Mouse (Mus musculus): Measurements from ENCODE around the gene Cmtm5. TPM values are rescaled to one million over a fixed set of nuclear protein-coding genes. Genes with fewer than 3 reads are reported as not detected.

The Cmtm5 gene
- not detected for polyA plus RNA-seq (2017; shearing (Covaris generic))

GRCm38 (mm10) chr14:54935904-54936830, at the start of gene Cmtm5:
Gene Cmtm5 (plus strand): TSS chr14:54936261.

DNA sequence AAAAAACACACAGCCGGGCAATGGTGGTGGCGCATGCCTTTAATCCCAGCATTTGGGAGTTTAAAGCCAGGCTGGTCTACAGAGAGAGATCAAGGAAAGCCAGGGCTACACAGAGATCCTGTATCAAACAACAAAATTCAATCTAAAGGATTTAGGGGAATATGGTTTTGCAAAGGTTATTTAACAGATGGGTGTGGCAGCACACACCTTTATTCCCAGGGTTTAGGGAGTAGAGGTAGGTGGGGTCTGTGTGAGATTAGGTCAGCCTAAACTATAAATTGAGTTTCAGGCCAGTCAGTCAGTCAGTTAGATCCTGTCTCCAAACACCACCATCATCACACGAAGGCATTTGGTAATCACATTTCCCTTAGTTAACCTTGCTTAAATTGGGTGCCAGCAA, 43.9 kb upstream of the Cmtm5 start, which contains the start of gene Pabpn1:
Gene Pabpn1 (plus strand): TSS at position 301 of the 400 bp plus-strand sequence.

GRCm38 (mm10) chr14:54912886-54913285, 23.2 kb upstream of the Cmtm5 start, which contains the start of gene Slc22a17:
Gene Slc22a17 (minus strand): TSS chr14:54913132.

GRCm38 (mm10) chr14:54925349-54926342, 10.4 kb upstream of the Cmtm5 start, which contains the start of gene Efs:
Gene Efs (minus strand): TSS chr14:54926126.

DNA sequence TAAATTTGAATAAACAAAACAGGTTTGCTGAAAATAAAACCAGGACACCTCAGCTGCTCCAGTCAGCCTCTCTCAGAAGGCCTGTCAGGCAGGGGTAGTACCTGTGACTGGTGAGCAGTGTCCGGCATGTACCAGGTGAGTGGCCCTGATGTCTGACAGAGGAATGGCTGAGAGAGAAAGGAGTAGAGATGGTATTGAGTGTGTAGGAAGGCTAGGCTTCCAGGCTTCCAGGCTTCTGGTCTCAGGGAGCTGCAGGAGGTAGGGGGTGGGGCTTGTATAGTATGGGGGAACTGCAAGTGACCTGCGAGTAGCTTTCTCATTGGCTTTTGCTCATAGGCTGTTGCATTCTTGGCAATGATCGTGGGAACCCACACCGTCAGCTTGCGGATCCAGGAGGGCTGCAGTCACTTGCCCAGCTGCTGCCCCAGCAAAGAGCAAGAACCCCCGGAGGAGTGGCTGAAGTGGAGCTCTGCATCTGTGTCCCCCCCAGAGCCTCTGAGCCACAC, 3.4 kb upstream of the Cmtm5 start, which contains the start of gene Il25:
Gene Il25 (plus strand): TSS at position 51 of the 506 bp plus-strand sequence.

GRCm38 (mm10) chr14:54966320-54966977, 30.4 kb downstream of the Cmtm5 start, which contains the start of gene Myh6:
Gene Myh6 (minus strand): TSS chr14:54966927.

GRCm38 (mm10) chr14:54976633-54977032, 40.6 kb downstream of the Cmtm5 start, which contains the start of gene Gm17428:
Gene Gm17428 (plus strand): TSS chr14:54976933.

Other genes with a start within 250 kb of the Cmtm5 start
- gene Acin1, start 249.3 kb upstream of the Cmtm5 start, polyA plus RNA-seq (2017; shearing (Covaris generic)) = 116 TPM
- not detected for gene Gm29776, start 237.4 kb upstream of the Cmtm5 start, polyA plus RNA-seq (2017; shearing (Covaris generic))
- not detected for gene Cebpe, start 224.1 kb upstream of the Cmtm5 start, polyA plus RNA-seq (2017; shearing (Covaris generic))
- gene Slc7a8, start 154.3 kb upstream of the Cmtm5 start, polyA plus RNA-seq (2017; shearing (Covaris generic)) = 0.37 TPM
- gene Rnf212b, start 122.1 kb upstream of the Cmtm5 start, polyA plus RNA-seq (2017; shearing (Covaris generic)) = not detected
- gene Homez, start 65.3 kb upstream of the Cmtm5 start, polyA plus RNA-seq (2017; shearing (Covaris generic)) = 10.3 TPM
- 0.54 TPM for gene Ppp1r3e, start 58.7 kb upstream of the Cmtm5 start, polyA plus RNA-seq (2017; shearing (Covaris generic))
- gene Bcl2l2, start 52.9 kb upstream of the Cmtm5 start, polyA plus RNA-seq (2017; shearing (Covaris generic)) = 0.95 TPM
- gene Gm20521, start 52.8 kb upstream of the Cmtm5 start, polyA plus RNA-seq (2017; shearing (Covaris generic)) = not detected
- 26.4 TPM for gene Pabpn1, start 43.8 kb upstream of the Cmtm5 start, polyA plus RNA-seq (2017; shearing (Covaris generic))
- 1.0 TPM for gene Slc22a17, start 23.1 kb upstream of the Cmtm5 start, polyA plus RNA-seq (2017; shearing (Covaris generic))
- gene Efs, start 10.1 kb upstream of the Cmtm5 start, polyA plus RNA-seq (2017; shearing (Covaris generic)) = not detected
- not detected for gene Il25, start 3.6 kb upstream of the Cmtm5 start, polyA plus RNA-seq (2017; shearing (Covaris generic))
- not detected for gene Myh6, start 30.7 kb downstream of the Cmtm5 start, polyA plus RNA-seq (2017; shearing (Covaris generic))
- not detected for gene Gm17428, start 40.7 kb downstream of the Cmtm5 start, polyA plus RNA-seq (2017; shearing (Covaris generic))
- gene Myh7, start 58.4 kb downstream of the Cmtm5 start, polyA plus RNA-seq (2017; shearing (Covaris generic)) = not detected
- gene Ngdn, start 79.2 kb downstream of the Cmtm5 start, polyA plus RNA-seq (2017; shearing (Covaris generic)) = 134 TPM
- 12.6 TPM for gene Zfhx2, start 156.1 kb downstream of the Cmtm5 start, polyA plus RNA-seq (2017; shearing (Covaris generic))
- gene Thtpa, start 158.5 kb downstream of the Cmtm5 start, polyA plus RNA-seq (2017; shearing (Covaris generic)) = 14.7 TPM
- 159 TPM for gene Ap1g2, start 170.3 kb downstream of the Cmtm5 start, polyA plus RNA-seq (2017; shearing (Covaris generic))
- gene Jph4, start 180.7 kb downstream of the Cmtm5 start, polyA plus RNA-seq (2017; shearing (Covaris generic)) = not detected